Mouse (Mus musculus): ENCODE measurements around the gene Tk1.

DNA sequence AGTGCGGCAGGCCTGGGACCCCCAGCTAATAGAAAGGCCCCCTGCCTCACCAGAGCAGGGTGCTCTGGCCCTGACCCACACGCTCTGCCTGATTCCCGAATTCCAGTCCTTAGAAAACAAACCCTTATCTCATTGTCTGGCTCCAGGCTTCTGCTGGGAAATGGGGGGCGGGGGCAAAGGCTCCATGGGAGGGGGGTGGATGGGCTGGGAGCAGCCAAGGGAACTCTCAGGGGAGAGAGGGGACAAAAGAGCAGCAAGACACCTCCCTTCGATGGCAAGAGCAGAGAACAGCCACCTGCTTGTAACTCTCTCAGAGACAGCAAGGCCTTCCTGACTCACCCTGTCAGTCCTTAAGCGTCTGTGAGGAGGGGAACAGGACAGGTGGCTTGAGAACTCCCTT is 49.8 kb upstream of the Tk1 start:
- TF ChIP-seq MAX (IDR thresholded peaks at IDR 0.05) (no peak), CTCF (IDR thresholded peaks at IDR 0.05; ENCODE audit: control insufficient read depth, insufficient read depth, insufficient read length) (no peak), USF1 (IDR thresholded peaks at IDR 0.05; ENCODE audit: low read depth) (no peak), MYOG (IDR thresholded peaks at IDR 0.05; ENCODE audit: control insufficient read depth, extremely low read depth, insufficient read length) (no peak), CEBPB (IDR thresholded peaks at IDR 0.05; ENCODE audit: low read depth) (no peak)
